Mouse (Mus musculus) bone marrow macrophage, adult 2 months (primary cell): Measurements from ENCODE around the gene Prcp. TPM values are rescaled to one million over a fixed set of nuclear protein-coding genes. Genes with fewer than 3 reads are reported as not detected.
"Not testable (repeated sequence)": the region's sequence is repeated elsewhere in the genome, so short reads cannot be mapped to it uniquely, and the experiment has no call there.

Experiments used
- H3K27ac ChIP-seq: 2 replicates; pipeline ENCODE4 v1.5.1; 2012; ENCODE audit warnings: low read depth, low read length; ENCODE audit not compliant: insufficient read depth
- H3K4me1 ChIP-seq: 2 replicates; pipeline ENCODE4 v1.6.1; 2012; ENCODE audit warnings: low read length; ENCODE audit not compliant: control insufficient read depth, insufficient read depth
- H3K4me3 ChIP-seq: 2 replicates; pipeline ENCODE4 v1.5.1; 2012; ENCODE audit warnings: mild to moderate bottlenecking, low read length, moderate library complexity; ENCODE audit not compliant: insufficient read depth
- CTCF ChIP-seq: IDR thresholded peaks from 2 replicates; pipeline ENCODE4 v1.5.1; 2012; ENCODE audit warnings: low read depth, mild to moderate bottlenecking, low read length, moderate library complexity
- POLR2A ChIP-seq: IDR thresholded peaks from 2 replicates; pipeline ENCODE4 v1.6.1; 2012; ENCODE audit warnings: mild to moderate bottlenecking, low read depth, low read length, borderline replicate concordance
- polyA plus RNA-seq: library from polyadenylated mRNA; stranded (reverse); fragments of >200 nt; gene quantifications from 2 replicates; pipeline ENCODE4 v1.2.4, GENCODE M21; 2012; ENCODE audit not compliant: missing spikeins, insufficient read depth, insufficient read length

Gene Prcp
- polyA plus RNA-seq, 1 experiment = 146 TPM

- TF ChIP-seq CTCF = no peak
- no peak for TF ChIP-seq POLR2A
Measured at GRCm38 (mm10) chr7:92967381-92968127, 93.3 kb downstream of the Prcp start.

DNA sequence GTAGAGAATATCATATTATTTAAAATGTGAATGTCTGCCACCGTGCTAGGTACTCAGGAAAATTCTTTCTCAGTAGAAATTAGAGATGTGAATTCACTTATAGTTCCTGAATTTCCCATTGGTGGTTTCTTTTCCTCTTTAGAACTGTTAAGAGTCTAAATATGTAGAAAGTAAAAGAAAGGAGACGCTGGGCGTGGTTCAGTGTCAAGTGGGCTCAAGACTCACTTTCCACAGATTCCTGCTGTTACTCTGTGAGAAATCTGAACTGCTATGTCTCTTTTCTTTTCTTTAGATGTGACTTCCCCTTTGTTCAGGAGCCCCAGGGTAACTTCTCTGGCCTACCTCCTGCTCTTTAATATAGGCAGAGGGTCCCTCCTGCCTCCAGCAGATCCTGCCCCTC is 103.2 kb downstream of the Prcp start:
- no peak for TF ChIP-seq CTCF
- no peak for TF ChIP-seq POLR2A
- Histone ChIP-seq H3K4me3 (no peak overlapping the region), H3K4me1 (peaks cover 10% of the 10 kb centered on the region), H3K27ac (no peak overlapping the region)

More at GRCm38 (mm10) chr7:92967381-92968127, 93.3 kb downstream of the Prcp start:
- no peak overlapping the region for H3K27ac ChIP-seq
- H3K4me1 ChIP-seq = no peaks in the 10 kb centered on the region
- no peak overlapping the region for H3K4me3 ChIP-seq

GRCm38 (mm10) chr7:92978225-92978624 is 104.0 kb downstream of the Prcp start:
- TF ChIP-seq CTCF (no peak), POLR2A (no peak)
- Histone ChIP-seq H3K4me3 (no peak overlapping the region), H3K4me1 (peaks cover 10% of the 10 kb centered on the region), H3K27ac (no peak overlapping the region)

DNA sequence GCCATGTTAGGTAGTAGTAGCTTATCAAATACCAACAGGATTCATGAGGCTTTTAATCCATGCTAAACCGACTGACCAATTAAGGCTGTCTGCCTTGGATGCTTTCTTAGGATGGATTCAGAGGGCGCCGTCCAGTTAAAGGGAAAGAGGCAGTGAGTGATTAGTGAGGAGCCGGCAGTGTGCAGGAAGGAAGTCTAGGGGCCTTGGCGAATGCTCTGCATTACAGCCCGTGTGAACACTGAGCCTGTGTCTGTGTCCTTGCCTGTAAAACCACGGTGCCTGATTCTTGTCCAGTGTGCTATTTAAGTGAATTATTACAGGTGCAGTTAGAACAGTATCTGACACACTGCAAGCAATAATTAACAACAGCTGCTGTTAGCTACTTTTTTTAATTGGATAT is 104.5 kb downstream of the Prcp start:
- H3K4me1 ChIP-seq = peaks cover 10% of the 10 kb centered on the region
- not testable (repeated sequence) for H3K27ac ChIP-seq, H3K4me3 ChIP-seq

DNA sequence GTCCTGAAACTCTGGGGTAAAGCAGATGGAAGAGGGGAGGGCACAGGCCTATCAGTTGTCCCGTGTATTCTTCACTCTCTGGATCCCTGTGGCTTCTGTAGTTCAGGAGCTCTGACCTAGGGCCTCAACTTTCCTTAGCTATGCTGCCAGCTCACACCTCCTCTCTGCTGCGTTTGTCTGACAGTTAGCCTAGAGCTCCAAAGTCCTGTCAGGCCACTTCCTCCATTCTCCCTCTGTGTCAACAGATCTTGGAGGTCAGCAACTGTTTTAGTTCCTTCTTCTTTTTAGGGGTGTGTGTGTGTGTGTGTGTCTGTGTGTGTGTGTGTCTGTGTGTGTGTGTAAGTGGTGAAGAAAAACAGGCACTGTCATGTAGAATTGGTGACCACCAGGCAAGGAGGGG is 106.5 kb downstream of the Prcp start:
- TF ChIP-seq CTCF (no peak), POLR2A (no peak)
- Histone ChIP-seq H3K27ac (peak overlapping the region; percentile 57), H3K4me1 (peaks cover 17% of the 10 kb centered on the region), H3K4me3 (no peak overlapping the region)

- H3K4me3 ChIP-seq = no peak overlapping the region
Measured at GRCm38 (mm10) chr7:92981864-92982263, 107.6 kb downstream of the Prcp start.

More at GRCm38 (mm10) chr7:92981864-92982263, 107.6 kb downstream of the Prcp start:
- H3K27ac ChIP-seq = no peak overlapping the region
- TF ChIP-seq POLR2A (no peak), CTCF (no peak)
- H3K4me1 ChIP-seq = peaks cover 18% of the 10 kb centered on the region

Other genes with a start within 250 kb of the Prcp start
- gene Ankrd42, start 237.3 kb upstream of the Prcp start, polyA plus RNA-seq = 0.39 and 1.0 TPM in 2 replicates
- 41.8 and 46.8 TPM in 2 replicates for gene Pcf11, start 204.5 kb upstream of the Prcp start, polyA plus RNA-seq
- 0.71 TPM in 1 of 2 replicates, not detected in the other for gene Rab30, start 132.9 kb upstream of the Prcp start, polyA plus RNA-seq
- 2.7 and 4.1 TPM in 2 replicates for gene Ddias, start 223 bp upstream of the Prcp start, polyA plus RNA-seq
- not detected in 2 replicates for gene Fam181b, start 205.4 kb downstream of the Prcp start, polyA plus RNA-seq